Mouse (Mus musculus) myocyte (in vitro differentiated cells): ENCODE measurements around the gene Fgf12.

ENCODE experiments used
- MAX ChIP-seq: IDR thresholded peaks from one replicate; pipeline ENCODE4 v1.6.1; 2011; ENCODE audit warnings: low read depth, mild to moderate bottlenecking, control low read depth
- POLR2A ChIP-seq: IDR thresholded peaks from one replicate; pipeline ENCODE4 v1.6.1; 2011; ENCODE audit warnings: low read depth, mild to moderate bottlenecking, control low read depth, moderate library complexity; ENCODE audit not compliant: insufficient read length
- POLR2AphosphoS2 ChIP-seq: IDR thresholded peaks from one replicate; pipeline ENCODE4 v1.6.1; 2011; ENCODE audit warnings: low read depth, control low read depth; ENCODE audit not compliant: insufficient read length
- REST ChIP-seq: IDR thresholded peaks from one replicate; pipeline ENCODE4 v1.6.1; 2011; ENCODE audit warnings: mild to moderate bottlenecking, control low read depth, moderate library complexity; ENCODE audit not compliant: insufficient read depth, insufficient read length
- USF1 ChIP-seq: IDR thresholded peaks from one replicate; pipeline ENCODE4 v1.6.1; 2011; ENCODE audit warnings: low read depth, mild to moderate bottlenecking, control low read depth, moderate library complexity

DNA sequence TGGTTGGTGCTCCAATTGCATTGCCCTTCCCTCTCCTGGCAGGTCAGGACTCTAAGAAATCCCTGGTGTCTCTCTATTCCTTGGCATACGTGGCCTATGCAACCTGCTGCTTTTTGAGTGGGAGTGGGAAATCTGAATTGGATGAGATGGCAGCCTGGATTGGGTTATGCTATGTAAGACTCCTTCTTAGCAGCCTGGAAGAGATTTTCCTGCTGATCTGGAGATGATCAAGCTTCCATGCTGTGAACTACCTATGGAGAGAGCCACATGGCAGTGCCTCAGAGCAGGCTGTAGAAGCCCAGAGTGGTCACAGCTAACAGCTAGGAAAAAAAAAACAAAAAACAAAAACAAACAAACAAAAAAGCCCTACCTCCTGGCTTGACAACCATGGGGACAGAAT is 277.3 kb downstream of the Fgf12 start:
- TF ChIP-seq MAX: no peak
- TF ChIP-seq POLR2A: no peak
- TF ChIP-seq USF1: no peak
- TF ChIP-seq POLR2AphosphoS2: no peak
- TF ChIP-seq REST: no peak
